Mouse (Mus musculus): ENCODE measurements around the gene Fam126a.

The Fam126a gene

DNA sequence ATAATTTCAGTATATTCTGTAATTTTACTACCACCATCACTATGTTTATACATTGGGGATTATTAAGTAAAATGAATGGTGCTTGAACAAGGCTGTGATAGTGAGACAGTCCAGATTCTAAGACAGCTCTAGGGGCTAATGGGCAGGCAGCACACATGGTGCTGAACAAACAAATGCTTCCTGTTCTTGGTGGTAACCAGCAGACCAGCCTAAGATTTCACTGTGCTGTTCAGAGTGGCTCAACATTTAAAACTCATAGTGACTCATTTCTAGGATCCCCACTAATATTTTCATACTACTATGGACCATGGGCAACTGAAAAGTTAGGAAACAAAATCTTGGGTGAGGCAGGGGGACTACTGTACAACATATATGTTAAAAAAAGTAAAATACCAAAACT, 10.1 kb upstream of the Fam126a start:
- no peak for DNase-seq (ENCODE audit: low spot score)

GRCm38 (mm10) chr5:24039423-24039822, 8.9 kb upstream of the Fam126a start:
- no peak for DNase-seq (ENCODE audit: low spot score)

GRCm38 (mm10) chr5:24038819-24039218, 8.3 kb upstream of the Fam126a start:
- DNase-seq (ENCODE audit: low spot score) = no peak

GRCm38 (mm10) chr5:24038190-24038589, 7.7 kb upstream of the Fam126a start:
- no peak for DNase-seq (ENCODE audit: low spot score)

GRCm38 (mm10) chr5:24036731-24037130, 6.2 kb upstream of the Fam126a start:
- no peak for DNase-seq (ENCODE audit: low spot score)

- no peak for DNase-seq (ENCODE audit: low spot score)
Observed at GRCm38 (mm10) chr5:24034970-24035369, 4.5 kb upstream of the Fam126a start.

GRCm38 (mm10) chr5:24034091-24034490, 3.6 kb upstream of the Fam126a start:
- DNase-seq (ENCODE audit: low spot score) = peak; percentile 19

GRCm38 (mm10) chr5:24029946-24030578, 428 bp downstream of the Fam126a start:
- peak; percentile 51 for DNase-seq (ENCODE audit: low spot score)

- peak; percentile 59 for DNase-seq (ENCODE audit: low spot score)
Observed at GRCm38 (mm10) chr5:24029331-24029771, 1.1 kb downstream of the Fam126a start.

- DNase-seq (ENCODE audit: low spot score) = no peak
Observed at GRCm38 (mm10) chr5:24024957-24025356, 5.5 kb downstream of the Fam126a start.

- DNase-seq (ENCODE audit: low spot score) = no peak
Observed at GRCm38 (mm10) chr5:24023226-24023625, 7.3 kb downstream of the Fam126a start.

GRCm38 (mm10) chr5:24021683-24022082, 8.8 kb downstream of the Fam126a start:
- DNase-seq (ENCODE audit: low spot score) = no peak

DNA sequence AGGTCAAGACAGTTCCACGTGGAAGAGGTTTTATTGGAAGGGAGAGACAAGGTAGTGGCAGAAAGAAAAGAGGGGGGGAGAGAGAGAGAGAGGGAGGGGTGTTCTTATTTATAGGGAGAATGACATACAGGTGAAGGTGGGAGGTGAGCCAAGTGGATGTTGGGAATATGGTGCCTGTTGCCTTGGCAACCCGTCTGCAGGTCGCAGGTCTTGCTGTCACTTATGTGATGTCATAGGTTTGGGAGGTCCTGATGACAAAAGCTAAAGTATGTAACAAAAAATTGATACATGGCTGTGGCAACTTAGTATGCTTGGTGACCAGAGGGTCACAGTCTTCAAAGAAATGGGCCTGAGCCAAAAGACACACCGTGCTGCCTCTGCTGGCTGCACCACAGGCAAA, 10.1 kb downstream of the Fam126a start:
- no peak for DNase-seq (ENCODE audit: low spot score)

- DNase-seq (ENCODE audit: low spot score) = no peak
Observed at GRCm38 (mm10) chr5:24019341-24020185, 10.9 kb downstream of the Fam126a start.

- no peak for DNase-seq (ENCODE audit: low spot score)
Observed at GRCm38 (mm10) chr5:24018621-24019261, 11.7 kb downstream of the Fam126a start.

GRCm38 (mm10) chr5:24016912-24017311, 13.6 kb downstream of the Fam126a start:
- no peak for DNase-seq (ENCODE audit: low spot score)

DNA sequence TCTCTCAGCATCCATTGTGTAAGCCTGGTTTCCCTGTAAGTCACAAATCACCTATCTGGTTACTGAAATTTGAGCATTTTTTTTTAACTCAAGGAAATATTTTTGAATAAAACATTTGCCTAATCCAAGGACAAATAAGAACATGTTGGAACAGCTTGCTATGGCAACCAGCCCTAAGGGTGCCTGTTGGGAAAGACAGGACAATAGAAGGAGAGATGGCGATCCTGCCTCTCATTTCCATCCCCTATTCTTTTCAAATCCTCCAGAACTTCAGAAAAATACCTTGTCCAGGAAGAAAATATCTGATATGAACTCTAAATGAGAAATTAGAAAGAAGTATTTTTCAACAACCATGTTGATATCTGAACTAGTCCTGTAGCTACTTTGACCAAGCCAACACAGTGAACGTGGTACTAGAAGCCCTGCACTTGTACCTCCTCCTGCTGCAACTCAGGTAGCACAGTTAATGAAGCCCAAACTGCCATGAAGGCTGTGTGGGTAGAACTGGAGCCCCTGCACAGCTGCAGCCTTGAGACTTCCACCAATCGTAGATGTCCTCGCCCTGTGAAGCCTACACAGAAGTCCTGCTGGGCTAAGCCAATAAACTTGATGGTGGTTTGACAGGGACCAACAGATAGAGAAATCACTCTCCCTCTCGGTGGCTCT, 17.0 kb downstream of the Fam126a start:
- no peak for DNase-seq (ENCODE audit: low spot score)

- DNase-seq (ENCODE audit: low spot score) = peak; percentile 53
Observed at GRCm38 (mm10) chr5:23999083-23999671, 31.3 kb downstream of the Fam126a start.

GRCm38 (mm10) chr5:23995951-23996350, 34.5 kb downstream of the Fam126a start:
- peak; percentile 57 for DNase-seq (ENCODE audit: low spot score)

DNA sequence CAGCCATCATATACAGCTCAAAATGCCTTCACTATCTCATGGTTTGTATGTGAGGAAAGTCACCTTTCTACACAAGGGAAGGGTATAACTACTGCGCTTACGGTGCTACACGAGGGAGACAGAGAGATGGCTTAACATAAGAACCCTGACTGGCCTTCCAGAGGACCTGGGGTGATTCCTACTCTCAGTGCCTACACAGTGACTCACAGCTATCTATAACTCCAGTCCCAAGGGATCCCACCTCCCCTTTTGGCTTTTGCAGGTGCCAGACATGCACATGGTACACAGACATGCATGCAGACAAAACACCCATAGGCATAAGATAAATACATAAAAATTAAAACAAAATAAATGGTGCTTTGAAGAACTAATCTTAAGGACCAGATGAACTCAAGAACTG, 35.6 kb downstream of the Fam126a start:
- DNase-seq (ENCODE audit: low spot score) = no peak

GRCm38 (mm10) chr5:23994231-23994630, 36.3 kb downstream of the Fam126a start:
- no peak for DNase-seq (ENCODE audit: low spot score)

DNA sequence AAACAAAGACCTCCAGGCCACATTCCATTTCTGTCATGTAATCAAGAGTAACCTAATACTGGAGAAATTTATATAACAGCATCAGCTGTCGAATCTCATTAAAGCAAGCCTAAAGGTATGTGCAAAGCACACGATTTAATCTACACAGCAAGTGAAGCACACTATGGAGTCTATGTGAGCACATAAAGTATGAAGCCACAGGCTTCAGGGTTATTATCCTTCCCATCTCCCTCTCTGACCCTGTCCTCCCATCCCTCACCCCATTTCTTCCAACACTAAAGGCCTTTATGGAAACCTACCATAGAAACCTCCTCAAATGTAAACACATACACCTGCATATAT, 37.0 kb downstream of the Fam126a start:
- no peak for DNase-seq (ENCODE audit: low spot score)

Data from yolk sac, embryonic 10.5 days (tissue).